Mouse (Mus musculus): ENCODE results near the gene Shh. TPM values are rescaled to one million over a fixed set of nuclear protein-coding genes. Genes with fewer than 3 reads are reported as not detected.

The Shh gene
- polyA plus RNA-seq (2015; fragmentation: Nextera tagmentation; extraction: Ambion mirVana) = 0.36 and 0.57 TPM in 2 replicates

- Histone ChIP-seq H3K9me3 (no peaks in the 10 kb centered on the region), H3K4me1 (peaks cover 32% of the 10 kb centered on the region), H3K4me2 (peak within 1 kb of the TSS; percentile 65), H3K9ac (0 out of 2 replicates have a peak within 1 kb of the TSS, but pooled peaks have one; percentile 33), H3K36me3 (no peaks in the 10 kb centered on the region), H3K4me3 (peak within 1 kb of the TSS; percentile 59), H3K27ac (replicated peaks) (no peak within 1 kb of the TSS), H3K27me3 (replicated peaks) (peaks cover 99% of the 10 kb centered on the region)
- WGBS = under 1% methylated on average over 31 of the region's 31 CpGs
- no peak for ATAC-seq (ENCODE audit: extremely low read depth, insufficient number of reproducible peaks, low FRiP score, low TSS enrichment)
Observed at GRCm38 (mm10) chr5:28466760-28467306, at the start of gene Shh. Gene Shh (minus strand): TSS chr5:28467256.

DNA sequence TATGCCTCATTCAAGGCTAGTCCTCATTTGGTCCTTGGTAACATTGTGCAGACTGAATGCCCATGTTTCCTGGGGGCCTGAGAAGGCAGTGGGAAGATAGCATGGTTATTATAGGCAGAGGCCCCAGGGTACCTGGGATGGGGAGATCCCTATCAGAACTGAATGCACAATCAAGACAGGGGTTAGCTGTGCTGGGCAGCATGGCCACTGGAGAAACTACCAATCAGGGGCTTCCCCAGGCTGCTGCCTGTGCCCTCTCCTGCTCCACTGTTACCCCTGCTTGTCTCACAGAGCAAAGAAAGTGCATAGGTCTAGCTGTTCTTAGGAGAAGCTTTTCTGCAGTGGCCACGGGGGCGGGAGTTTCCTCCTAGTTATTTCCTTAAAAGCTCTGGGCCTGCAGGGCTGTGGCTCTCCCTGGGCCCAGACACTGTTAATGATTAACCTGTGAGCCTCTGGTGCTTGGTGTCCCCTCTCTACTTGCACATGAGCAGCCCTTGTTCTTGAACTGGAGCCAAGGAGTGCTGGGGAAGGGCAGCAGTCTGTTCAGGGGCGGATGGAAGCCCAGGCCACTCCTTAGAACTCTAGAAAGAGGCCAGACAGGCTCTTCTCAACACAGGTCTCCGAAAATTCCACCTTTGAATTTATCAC is 33.9 kb upstream of the Shh start:
- no peaks in the 10 kb centered on the region for H3K36me3 ChIP-seq
- H3K4me2 ChIP-seq = no peak overlapping the region
- ATAC-seq (ENCODE audit: extremely low read depth, insufficient number of reproducible peaks, low FRiP score, low TSS enrichment) = no peak
- H3K27me3 ChIP-seq (replicated peaks) = no peaks in the 10 kb centered on the region
- H3K4me3 ChIP-seq = no peak overlapping the region
- 57% methylated on average over 4 of the region's 4 CpGs for WGBS
- no peak overlapping the region for H3K27ac ChIP-seq (replicated peaks)
- H3K9ac ChIP-seq = no peak overlapping the region
- no peaks in the 10 kb centered on the region for H3K4me1 ChIP-seq
- no peaks in the 10 kb centered on the region for H3K9me3 ChIP-seq

GRCm38 (mm10) chr5:28498846-28499245 is 31.8 kb upstream of the Shh start:
- 83% methylated on average over 4 of the region's 4 CpGs for WGBS
- H3K4me1 ChIP-seq = no peaks in the 10 kb centered on the region
- no peaks in the 10 kb centered on the region for H3K27me3 ChIP-seq (replicated peaks)
- H3K4me2 ChIP-seq = no peak overlapping the region
- no peaks in the 10 kb centered on the region for H3K9me3 ChIP-seq
- ATAC-seq (ENCODE audit: extremely low read depth, insufficient number of reproducible peaks, low FRiP score, low TSS enrichment) = no peak
- H3K36me3 ChIP-seq = no peaks in the 10 kb centered on the region
- no peak overlapping the region for H3K4me3 ChIP-seq
- H3K9ac ChIP-seq = no peak overlapping the region
- no peak overlapping the region for H3K27ac ChIP-seq (replicated peaks)

- H3K27ac ChIP-seq (replicated peaks) = no peak overlapping the region
- 77% methylated on average over 3 of the region's 3 CpGs for whole genome bisulfite sequencing
Observed at GRCm38 (mm10) chr5:28495712-28496650, 28.9 kb upstream of the Shh start.

GRCm38 (mm10) chr5:28493550-28493949 is 26.5 kb upstream of the Shh start:
- Histone ChIP-seq H3K4me3 (no peak overlapping the region), H3K27ac (replicated peaks) (no peak overlapping the region), H3K9ac (no peak overlapping the region), H3K36me3 (no peaks in the 10 kb centered on the region), H3K27me3 (replicated peaks) (no peaks in the 10 kb centered on the region), H3K4me2 (no peak overlapping the region), H3K4me1 (no peaks in the 10 kb centered on the region), H3K9me3 (no peaks in the 10 kb centered on the region)
- no peak for ATAC-seq (ENCODE audit: extremely low read depth, insufficient number of reproducible peaks, low FRiP score, low TSS enrichment)
- 60% methylated on average over 3 of the region's 3 CpGs for WGBS

More at GRCm38 (mm10) chr5:28495712-28496650, 28.9 kb upstream of the Shh start:
- Histone ChIP-seq H3K9me3 (no peaks in the 10 kb centered on the region), H3K4me2 (no peak overlapping the region), H3K4me1 (no peaks in the 10 kb centered on the region), H3K27me3 (replicated peaks) (no peaks in the 10 kb centered on the region), H3K36me3 (no peaks in the 10 kb centered on the region), H3K4me3 (no peak overlapping the region), H3K9ac (no peak overlapping the region)
- no peak for ATAC-seq (ENCODE audit: extremely low read depth, insufficient number of reproducible peaks, low FRiP score, low TSS enrichment)

GRCm38 (mm10) chr5:28482991-28483390 is 15.9 kb upstream of the Shh start:
- H3K9me3 ChIP-seq = no peaks in the 10 kb centered on the region
- H3K4me1 ChIP-seq = no peaks in the 10 kb centered on the region
- H3K27ac ChIP-seq (replicated peaks) = no peak overlapping the region
- no peaks in the 10 kb centered on the region for H3K36me3 ChIP-seq
- no peak overlapping the region for H3K9ac ChIP-seq
- no peak overlapping the region for H3K4me2 ChIP-seq
- 59% methylated on average over 3 of the region's 3 CpGs for WGBS
- no peak overlapping the region for H3K4me3 ChIP-seq
- H3K27me3 ChIP-seq (replicated peaks) = 0 out of 2 replicates have a peak, but pooled peaks cover 4% of the 10 kb centered on the region
- no peak for ATAC-seq (ENCODE audit: extremely low read depth, insufficient number of reproducible peaks, low FRiP score, low TSS enrichment)

- no peaks in the 10 kb centered on the region for H3K9me3 ChIP-seq
- no peaks in the 10 kb centered on the region for H3K4me1 ChIP-seq
- 0 out of 2 replicates have a peak, but pooled peaks cover 4% of the 10 kb centered on the region for H3K27me3 ChIP-seq (replicated peaks)
- no peak overlapping the region for H3K4me3 ChIP-seq
- H3K4me2 ChIP-seq = no peak overlapping the region
- no peak for ATAC-seq (ENCODE audit: extremely low read depth, insufficient number of reproducible peaks, low FRiP score, low TSS enrichment)
- H3K27ac ChIP-seq (replicated peaks) = no peak overlapping the region
- WGBS = 55% methylated on average over 2 of the region's 2 CpGs
- H3K9ac ChIP-seq = no peak overlapping the region
- no peaks in the 10 kb centered on the region for H3K36me3 ChIP-seq
Observed at GRCm38 (mm10) chr5:28481730-28482129, 14.7 kb upstream of the Shh start.

DNA sequence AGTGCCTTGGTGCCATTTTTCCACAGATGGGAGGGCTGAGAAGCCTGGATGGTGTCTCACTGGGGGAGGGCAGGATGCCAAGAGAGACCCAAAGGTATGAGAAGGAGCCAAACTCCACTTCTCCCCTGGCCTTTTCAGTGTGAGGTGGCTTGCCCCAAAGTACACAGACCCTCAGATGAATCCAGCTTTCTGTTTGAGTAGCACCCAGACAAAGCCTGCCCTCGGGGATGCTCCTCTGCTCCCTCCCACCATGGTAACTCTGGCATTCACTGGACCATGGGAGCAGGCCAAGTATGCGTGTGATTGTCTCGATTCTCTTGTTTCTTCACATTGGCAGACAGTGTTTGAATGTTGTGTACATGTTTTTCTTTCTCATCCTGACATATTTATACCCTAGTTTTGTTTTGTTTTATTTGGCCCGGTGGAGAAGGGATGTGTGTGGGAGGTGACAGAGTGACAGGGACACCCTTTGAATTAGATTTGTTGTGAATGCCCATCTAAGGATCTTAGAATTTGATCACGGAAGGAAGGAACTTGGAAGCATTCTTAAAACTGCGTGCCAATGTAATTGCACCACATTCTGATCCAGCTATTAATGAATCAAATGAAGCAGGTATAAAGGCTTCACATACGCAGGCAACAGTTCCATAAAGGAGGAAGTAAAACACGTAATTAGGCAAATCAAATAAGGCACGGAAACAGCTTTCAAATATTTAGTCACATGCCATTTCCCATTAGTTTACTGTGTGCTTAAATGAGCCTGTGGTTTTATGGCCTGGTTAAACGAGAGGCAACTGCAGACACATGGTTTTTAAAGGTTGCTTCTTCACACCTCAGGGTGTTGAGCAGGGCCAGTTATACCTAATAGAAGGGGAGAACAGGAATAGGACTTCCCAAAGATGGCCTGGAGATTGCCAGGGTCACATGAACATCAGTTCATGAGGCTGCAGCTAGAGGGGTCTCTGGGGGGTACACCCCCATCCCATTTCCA is 9.6 kb upstream of the Shh start:
- H3K4me1 ChIP-seq = no peaks in the 10 kb centered on the region
- H3K27me3 ChIP-seq (replicated peaks) = peaks cover 30% of the 10 kb centered on the region
- no peak overlapping the region for H3K27ac ChIP-seq (replicated peaks)
- H3K36me3 ChIP-seq = no peaks in the 10 kb centered on the region
- H3K9ac ChIP-seq = no peak overlapping the region
- H3K9me3 ChIP-seq = no peaks in the 10 kb centered on the region
- WGBS = 73% methylated on average over 10 of the region's 10 CpGs
- H3K4me3 ChIP-seq = no peak overlapping the region
- no peak overlapping the region for H3K4me2 ChIP-seq
- no peak for ATAC-seq (ENCODE audit: extremely low read depth, insufficient number of reproducible peaks, low FRiP score, low TSS enrichment)

DNA sequence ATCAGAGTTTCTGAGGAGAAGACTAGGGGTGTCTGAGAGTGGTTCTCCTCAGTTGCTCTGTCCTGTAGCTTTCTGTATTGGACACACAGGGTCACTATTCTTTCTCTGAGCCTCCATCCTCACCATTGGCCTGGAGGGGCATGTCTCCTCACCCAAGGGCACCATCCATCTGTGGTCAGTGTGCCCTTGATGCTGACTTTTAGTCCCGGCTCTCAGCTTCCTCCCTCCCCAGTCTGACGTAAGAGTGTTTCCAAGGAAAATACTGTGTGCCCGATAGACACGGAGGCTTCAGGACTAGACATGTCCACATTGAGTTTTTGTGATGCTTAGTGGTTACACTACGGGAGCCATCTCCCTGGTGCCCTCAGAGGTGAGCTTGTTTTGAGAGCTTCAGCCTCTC is 6.5 kb upstream of the Shh start:
- Histone ChIP-seq H3K4me3 (no peak overlapping the region), H3K9ac (no peak overlapping the region), H3K4me1 (no peaks in the 10 kb centered on the region), H3K27ac (replicated peaks) (no peak overlapping the region), H3K9me3 (no peaks in the 10 kb centered on the region), H3K36me3 (no peaks in the 10 kb centered on the region), H3K27me3 (replicated peaks) (peaks cover 56% of the 10 kb centered on the region), H3K4me2 (no peak overlapping the region)
- WGBS = 72% methylated on average over 5 of the region's 5 CpGs
- ATAC-seq (ENCODE audit: extremely low read depth, insufficient number of reproducible peaks, low FRiP score, low TSS enrichment) = no peak

DNA sequence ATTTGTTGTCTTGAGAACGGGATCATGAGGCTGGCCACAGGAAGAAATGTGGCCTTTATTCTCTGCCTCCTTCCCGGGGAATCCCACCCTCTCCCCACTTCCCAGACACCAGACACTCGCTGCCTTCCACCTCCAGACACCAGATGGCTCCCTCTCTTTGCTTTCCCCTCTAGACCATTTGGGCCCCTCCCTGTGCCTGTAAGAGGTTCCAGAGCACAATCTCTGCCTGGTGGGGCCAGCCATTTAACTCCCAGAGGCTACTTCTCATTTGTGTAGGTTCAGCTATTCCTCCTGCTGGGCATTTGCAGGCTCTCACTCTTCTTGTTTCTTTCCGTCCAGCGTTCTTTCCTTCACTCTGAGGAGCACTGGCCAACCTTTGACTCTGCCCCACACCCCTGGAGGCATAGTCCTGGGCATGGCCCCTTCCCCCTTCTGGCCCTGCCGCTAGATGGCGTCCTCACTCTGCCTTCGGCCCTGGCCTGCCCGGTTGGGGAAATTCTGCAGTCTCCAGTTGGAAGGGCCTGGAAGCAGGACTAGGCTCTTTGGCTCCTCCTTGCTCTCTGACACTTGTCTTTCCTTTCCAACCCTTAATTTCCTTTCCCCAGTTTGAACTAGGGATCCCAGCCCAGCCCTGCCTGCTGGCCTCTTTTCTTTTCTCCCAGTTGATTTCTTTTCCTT is 2.6 kb upstream of the Shh start:
- H3K9ac ChIP-seq = no peak overlapping the region
- no peaks in the 10 kb centered on the region for H3K36me3 ChIP-seq
- H3K4me1 ChIP-seq = peaks cover 20% of the 10 kb centered on the region
- 3% methylated on average over 9 of the region's 9 CpGs for WGBS
- H3K27ac ChIP-seq (replicated peaks) = no peak overlapping the region
- no peaks in the 10 kb centered on the region for H3K9me3 ChIP-seq
- no peak overlapping the region for H3K4me2 ChIP-seq
- H3K4me3 ChIP-seq = no peak overlapping the region
- no peak; the same call in 1 of the 2 replicates for ATAC-seq (ENCODE audit: extremely low read depth, insufficient number of reproducible peaks, low FRiP score, low TSS enrichment)
- peaks cover 95% of the 10 kb centered on the region for H3K27me3 ChIP-seq (replicated peaks)

Data from heart, embryonic 13.5 days (tissue).